Mouse (Mus musculus) colon, adult 2 months (tissue): ENCODE measurements around the gene Apoa5. TPM values are rescaled to one million over a fixed set of nuclear protein-coding genes. Genes with fewer than 3 reads are reported as not detected.

ENCODE experiments used
- polyA plus RNA-seq: library from polyadenylated mRNA; depleted of rRNA; stranded (reverse); fragments of >200 nt; gene quantifications from 2 replicates; pipeline ENCODE4 v1.2.3, GENCODE M21; 2012; rRNA removed

The Apoa5 gene
- polyA plus RNA-seq, result 0.34 and 0.41 TPM in 2 replicates

GRCm38 (mm10) chr9:46268343-46268873 lies at the start of gene Apoa5:
Apoa5 (plus strand) TSS chr9:46268633.

GRCm38 (mm10) chr9:46228491-46228890 lies 39.9 kb upstream of the Apoa5 start, which contains the start of gene Apoa1:
Apoa1 (plus strand) TSS chr9:46228580.

GRCm38 (mm10) chr9:46235596-46235648 lies 33.0 kb upstream of the Apoa5 start, which contains the start of gene Apoc3:
Apoc3 (minus strand) TSS chr9:46235636.

GRCm38 (mm10) chr9:46240526-46241153 lies 27.8 kb upstream of the Apoa5 start, which contains the start of gene Apoa4:
Apoa4 (plus strand) TSS chr9:46240696.

GRCm38 (mm10) chr9:46272677-46273454 lies 4.4 kb downstream of the Apoa5 start, which contains the start of gene Zpr1:
Zpr1 (plus strand) TSS chr9:46273064.

GRCm38 (mm10) chr9:46282631-46283436 lies 14.4 kb downstream of the Apoa5 start, which contains the start of gene Bud13:
Bud13 (plus strand) TSS chr9:46283008.

GRCm38 (mm10) chr9:46319886-46320285 lies 51.5 kb downstream of the Apoa5 start, which contains the start of gene 4931429L15Rik:
4931429L15Rik (minus strand) TSS chr9:46319986.

Other genes with a start within 250 kb of the Apoa5 start
- gene Apoa1, start 40.1 kb upstream of the Apoa5 start, polyA plus RNA-seq, result 0.95 and 1.8 TPM in 2 replicates
- 1.0 and 1.9 TPM in 2 replicates for gene Apoc3, start 33.0 kb upstream of the Apoa5 start, polyA plus RNA-seq
- gene Apoa4, start 27.9 kb upstream of the Apoa5 start, polyA plus RNA-seq, result 0.12 and 0.32 TPM in 2 replicates
- gene Zpr1, start 4.4 kb downstream of the Apoa5 start, polyA plus RNA-seq, result 17.2 and 19.1 TPM in 2 replicates
- 6.4 and 9.0 TPM in 2 replicates for gene Bud13, start 14.4 kb downstream of the Apoa5 start, polyA plus RNA-seq
- not detected in 2 replicates for gene 4931429L15Rik, start 51.4 kb downstream of the Apoa5 start, polyA plus RNA-seq